Mouse (Mus musculus): ENCODE results near the gene Ero1l. TPM values are rescaled to one million over a fixed set of nuclear protein-coding genes. Genes with fewer than 3 reads are reported as not detected.

The Ero1l gene
- polyA plus RNA-seq, 2 experiments from 2014 or later, result 26.5 to 32.2 TPM

GRCm38 (mm10) chr14:45304389-45304788, 14.2 kb downstream of the Ero1l start:
- no peak for ATAC-seq

- no peak for ATAC-seq
These were observed 14.6 kb downstream of the Ero1l start for GRCm38 (mm10) chr14:45303939-45304338.

DNA sequence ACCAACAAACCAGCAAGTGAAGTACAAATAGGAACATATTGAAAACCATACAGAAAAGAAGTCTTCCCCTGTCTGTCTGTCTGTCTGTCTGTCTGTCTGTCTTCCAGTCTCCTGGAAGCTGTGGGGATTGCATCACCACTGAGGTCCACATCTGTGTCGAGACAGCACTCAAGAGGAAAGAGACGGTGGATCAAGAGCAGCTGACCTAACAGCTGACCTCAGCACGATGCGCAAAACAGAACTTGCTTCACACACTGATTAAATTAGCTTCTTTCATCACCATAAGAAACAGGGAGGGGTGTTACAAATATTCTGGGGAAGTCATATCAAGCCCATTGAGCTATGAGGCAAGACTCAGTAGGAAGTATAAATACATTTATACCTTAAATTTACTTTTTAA, 27.0 kb downstream of the Ero1l start:
- no peak for ATAC-seq

DNA sequence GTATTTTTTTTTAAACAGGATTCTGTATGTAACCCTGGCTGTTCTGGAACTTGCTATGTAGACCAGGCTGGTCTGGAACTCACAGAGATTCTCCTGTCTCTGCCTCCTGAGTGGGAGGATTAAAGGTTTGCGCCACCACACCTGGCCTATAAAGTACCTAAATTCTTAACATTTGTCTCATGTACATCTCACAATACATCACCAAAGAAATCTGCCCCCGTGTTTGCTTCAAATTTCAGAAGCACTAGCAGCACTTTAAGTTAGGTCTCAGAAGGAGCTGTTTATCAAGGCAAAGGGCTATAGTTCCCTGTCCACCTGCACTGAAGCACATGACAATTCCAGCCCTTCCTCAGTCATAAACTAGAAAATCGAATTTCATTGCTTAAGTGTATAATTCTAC, 36.5 kb downstream of the Ero1l start:
- no peak for ATAC-seq

GRCm38 (mm10) chr14:45275816-45276215, 42.8 kb downstream of the Ero1l start:
- ATAC-seq, result no peak

DNA sequence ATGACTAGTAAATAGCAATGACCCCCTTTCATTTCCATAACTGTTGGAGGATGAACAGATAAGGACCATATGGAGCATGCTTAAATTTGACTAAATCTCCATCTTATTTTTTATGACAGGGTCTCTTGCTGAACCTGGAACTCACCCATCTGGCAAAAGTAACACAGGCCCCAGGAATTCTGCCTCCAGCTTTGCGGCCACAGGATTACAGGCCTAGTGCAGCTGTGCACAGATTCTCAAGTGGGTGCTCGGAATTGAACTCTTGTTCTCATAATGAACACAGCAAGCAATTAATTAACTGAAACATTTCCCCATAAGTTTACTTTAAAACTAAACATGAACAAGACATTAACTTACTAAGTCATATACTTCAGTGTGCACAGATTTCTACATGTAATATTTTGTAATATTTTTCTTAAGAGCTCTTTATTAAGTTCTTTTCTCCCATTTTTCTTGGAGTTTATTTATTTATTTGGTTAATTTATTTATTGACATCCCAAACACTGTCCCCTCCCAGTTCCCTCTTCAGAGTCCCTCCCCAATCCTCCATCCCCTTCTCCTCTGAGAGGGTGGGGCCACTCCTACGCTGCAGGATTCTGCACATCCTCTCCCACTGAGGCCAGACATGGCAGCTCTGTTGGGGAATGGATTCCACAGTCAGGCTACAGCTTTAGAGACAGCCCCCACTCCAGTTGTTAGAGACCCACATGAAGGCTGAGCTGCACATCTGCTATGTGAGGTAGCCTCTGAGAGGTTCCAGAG, 54.6 kb downstream of the Ero1l start:
- no peak for ATAC-seq

GRCm38 (mm10) chr14:45251548-45252076, 67.0 kb downstream of the Ero1l start:
- no peak for ATAC-seq

GRCm38 (mm10) chr14:45241613-45242012, 77.0 kb downstream of the Ero1l start:
- ATAC-seq, result no peak

DNA sequence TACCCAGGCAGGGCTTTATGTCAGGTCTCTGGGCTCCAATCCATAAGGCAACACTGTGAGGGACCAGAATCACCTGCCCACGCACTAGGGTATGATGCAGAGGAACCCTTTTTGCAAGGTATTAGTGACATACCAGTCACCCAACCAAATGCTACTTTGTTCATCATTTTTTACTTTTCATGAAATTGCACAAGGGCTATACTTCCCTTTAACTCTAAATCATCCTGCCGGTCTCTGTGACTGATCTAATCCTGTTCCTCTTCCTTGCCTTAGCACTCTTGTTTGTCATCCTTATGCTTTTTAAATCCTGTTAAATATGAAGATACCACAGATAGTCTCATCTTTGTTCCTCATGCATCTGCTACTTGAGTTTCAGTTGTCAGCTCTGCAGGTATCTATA, 79.5 kb downstream of the Ero1l start:
- ATAC-seq, result no peak

Other genes with a start within 250 kb of the Ero1l start
- under 1 TPM; 0.26 to 0.31 TPM for gene Gpr137c, start 99.1 kb downstream of the Ero1l start, polyA plus RNA-seq (2017; shearing (Covaris generic))
- gene Txndc16, start 98.4 kb downstream of the Ero1l start, polyA plus RNA-seq (2017; shearing (Covaris generic)), result 10 to 100 TPM; 13.6 to 17.0 TPM
- gene Psmc6, start 11.0 kb upstream of the Ero1l start, polyA plus RNA-seq (2017; shearing (Covaris generic)), result 100 to 1,000 TPM; 143 to 183 TPM
- 10 to 100 TPM; 11.4 to 23.6 TPM for gene Styx, start 32.3 kb upstream of the Ero1l start, polyA plus RNA-seq (2017; shearing (Covaris generic))
- 10 to 100 TPM; 57.6 to 71.0 TPM for gene Gnpnat1, start 86.1 kb upstream of the Ero1l start, polyA plus RNA-seq (2017; shearing (Covaris generic))
- under 1 TPM in 1 of 2 experiments, not detected in 1; 0.25 TPM for gene Fermt2, start 211.3 kb upstream of the Ero1l start, polyA plus RNA-seq (2017; shearing (Covaris generic))